Mouse (Mus musculus): ENCODE data around the gene Zic1. TPM values are rescaled to one million over a fixed set of nuclear protein-coding genes. Genes with fewer than 3 reads are reported as not detected.

The Zic1 gene
- polyA plus RNA-seq, 1 experiment from 2014 or later: not detected

- no peaks in the 10 kb centered on the region for H3K36me3 ChIP-seq
- 7% methylated on average over 24 of the region's 24 CpGs for WGBS (ENCODE audit: insufficient replicate concordance)
- H3K9ac ChIP-seq: no peak overlapping the region
- H3K4me1 ChIP-seq: no peaks in the 10 kb centered on the region
- no peak overlapping the region for H3K4me3 ChIP-seq
- no peaks in the 10 kb centered on the region for H3K9me3 ChIP-seq (replicated peaks)
- no peak overlapping the region for H3K27ac ChIP-seq
- ATAC-seq: no peak
- no peak overlapping the region for H3K4me2 ChIP-seq
- peaks cover 100% of the 10 kb centered on the region for H3K27me3 ChIP-seq (replicated peaks)
Observed at GRCm38 (mm10) chr9:91382471-91383255, 17.1 kb upstream of the Zic1 start.

GRCm38 (mm10) chr9:91382111-91382379 lies 16.4 kb upstream of the Zic1 start:
- WGBS (ENCODE audit: insufficient replicate concordance): 2% methylated on average over 2 of the region's 2 CpGs
- no peak overlapping the region for H3K4me2 ChIP-seq
- H3K36me3 ChIP-seq: no peaks in the 10 kb centered on the region
- H3K4me3 ChIP-seq: peak overlapping the region; percentile 45; the same call in 1 of the 2 replicates
- H3K27me3 ChIP-seq (replicated peaks): peaks cover 100% of the 10 kb centered on the region
- H3K27ac ChIP-seq: no peak overlapping the region
- H3K9me3 ChIP-seq (replicated peaks): no peaks in the 10 kb centered on the region
- ATAC-seq: no peak
- H3K9ac ChIP-seq: no peak overlapping the region
- no peaks in the 10 kb centered on the region for H3K4me1 ChIP-seq

- no peaks in the 10 kb centered on the region for H3K4me1 ChIP-seq
- 2% methylated on average over 71 of the region's 76 CpGs for WGBS (ENCODE audit: insufficient replicate concordance)
Observed at GRCm38 (mm10) chr9:91381284-91382110, 15.9 kb upstream of the Zic1 start.

GRCm38 (mm10) chr9:91380458-91380914 lies 14.9 kb upstream of the Zic1 start:
- no peak overlapping the region for H3K4me3 ChIP-seq
- no peak overlapping the region for H3K27ac ChIP-seq
- H3K4me1 ChIP-seq: no peaks in the 10 kb centered on the region
- WGBS (ENCODE audit: insufficient replicate concordance): under 1% methylated on average over 9 of the region's 9 CpGs
- H3K9me3 ChIP-seq (replicated peaks): no peaks in the 10 kb centered on the region
- no peaks in the 10 kb centered on the region for H3K36me3 ChIP-seq
- H3K4me2 ChIP-seq: no peak overlapping the region
- ATAC-seq: no peak
- H3K9ac ChIP-seq: no peak overlapping the region
- peaks cover 100% of the 10 kb centered on the region for H3K27me3 ChIP-seq (replicated peaks)

More at GRCm38 (mm10) chr9:91381284-91382110, 15.9 kb upstream of the Zic1 start:
- peak overlapping the region; percentile 62 for H3K4me2 ChIP-seq
- no peak overlapping the region for H3K9ac ChIP-seq
- H3K4me3 ChIP-seq: peak overlapping the region; percentile 45
- H3K9me3 ChIP-seq (replicated peaks): no peaks in the 10 kb centered on the region
- no peaks in the 10 kb centered on the region for H3K36me3 ChIP-seq
- peaks cover 100% of the 10 kb centered on the region for H3K27me3 ChIP-seq (replicated peaks)
- 0 out of 2 replicates have a peak, but pooled peaks have one; percentile 30 for ATAC-seq
- no peak overlapping the region for H3K27ac ChIP-seq

GRCm38 (mm10) chr9:91379781-91380457 lies 14.3 kb upstream of the Zic1 start:
- Histone ChIP-seq H3K9ac (no peak overlapping the region), H3K9me3 (replicated peaks) (no peaks in the 10 kb centered on the region), H3K4me1 (no peaks in the 10 kb centered on the region), H3K4me2 (no peak overlapping the region), H3K27ac (no peak overlapping the region), H3K27me3 (replicated peaks) (peaks cover 99% of the 10 kb centered on the region), H3K4me3 (no peak overlapping the region), H3K36me3 (no peaks in the 10 kb centered on the region)
- 3% methylated on average over 10 of the region's 10 CpGs for WGBS (ENCODE audit: insufficient replicate concordance)
- no peak for ATAC-seq

- Histone ChIP-seq H3K27me3 (replicated peaks) (peaks cover 98% of the 10 kb centered on the region), H3K9ac (no peak overlapping the region), H3K36me3 (no peaks in the 10 kb centered on the region), H3K27ac (no peak overlapping the region), H3K4me2 (no peak overlapping the region), H3K4me1 (no peaks in the 10 kb centered on the region), H3K9me3 (replicated peaks) (no peaks in the 10 kb centered on the region), H3K4me3 (no peak overlapping the region)
- ATAC-seq: no peak
- WGBS (ENCODE audit: insufficient replicate concordance): 2% methylated on average over 8 of the region's 8 CpGs
Observed at GRCm38 (mm10) chr9:91379300-91379635, 13.7 kb upstream of the Zic1 start.

- no peaks in the 10 kb centered on the region for H3K9me3 ChIP-seq (replicated peaks)
- H3K27ac ChIP-seq: no peak overlapping the region
- H3K36me3 ChIP-seq: no peaks in the 10 kb centered on the region
- H3K27me3 ChIP-seq (replicated peaks): peaks cover 98% of the 10 kb centered on the region
- H3K9ac ChIP-seq: no peak overlapping the region
- H3K4me3 ChIP-seq: no peak overlapping the region
- WGBS (ENCODE audit: insufficient replicate concordance): 2% methylated on average over 48 of the region's 48 CpGs
- no peaks in the 10 kb centered on the region for H3K4me1 ChIP-seq
- ATAC-seq: no peak
- no peak overlapping the region for H3K4me2 ChIP-seq
Observed at GRCm38 (mm10) chr9:91378411-91379299, 13.0 kb upstream of the Zic1 start.

GRCm38 (mm10) chr9:91377873-91378150 lies 12.2 kb upstream of the Zic1 start:
- WGBS (ENCODE audit: insufficient replicate concordance): 2% methylated on average over 16 of the region's 16 CpGs
- no peak for ATAC-seq
- no peak overlapping the region for H3K9ac ChIP-seq

GRCm38 (mm10) chr9:91377036-91377872 lies 11.6 kb upstream of the Zic1 start:
- peaks cover 93% of the 10 kb centered on the region for H3K27me3 ChIP-seq (replicated peaks)
- H3K9me3 ChIP-seq (replicated peaks): no peaks in the 10 kb centered on the region
- H3K9ac ChIP-seq: no peak overlapping the region
- WGBS (ENCODE audit: insufficient replicate concordance): 6% methylated on average over 14 of the region's 14 CpGs
- no peak overlapping the region for H3K4me3 ChIP-seq
- H3K36me3 ChIP-seq: no peaks in the 10 kb centered on the region
- H3K4me2 ChIP-seq: no peak overlapping the region
- no peak for ATAC-seq
- H3K4me1 ChIP-seq: no peaks in the 10 kb centered on the region
- no peak overlapping the region for H3K27ac ChIP-seq

More at GRCm38 (mm10) chr9:91377873-91378150, 12.2 kb upstream of the Zic1 start:
- Histone ChIP-seq H3K4me2 (no peak overlapping the region), H3K36me3 (no peaks in the 10 kb centered on the region), H3K9me3 (replicated peaks) (no peaks in the 10 kb centered on the region), H3K27ac (no peak overlapping the region), H3K27me3 (replicated peaks) (peaks cover 93% of the 10 kb centered on the region), H3K4me1 (no peaks in the 10 kb centered on the region), H3K4me3 (no peak overlapping the region)

GRCm38 (mm10) chr9:91374665-91375064 lies 9.1 kb upstream of the Zic1 start:
- Histone ChIP-seq H3K4me1 (no peaks in the 10 kb centered on the region), H3K36me3 (no peaks in the 10 kb centered on the region), H3K27ac (no peak overlapping the region), H3K27me3 (replicated peaks) (peaks cover 93% of the 10 kb centered on the region), H3K9ac (no peak overlapping the region), H3K4me3 (no peak overlapping the region), H3K4me2 (no peak overlapping the region), H3K9me3 (replicated peaks) (no peaks in the 10 kb centered on the region)
- ATAC-seq: no peak
- WGBS (ENCODE audit: insufficient replicate concordance): 11% methylated on average over 4 of the region's 4 CpGs
